Mouse (Mus musculus): ENCODE results near the gene Ngef.

Ngef gene

DNA sequence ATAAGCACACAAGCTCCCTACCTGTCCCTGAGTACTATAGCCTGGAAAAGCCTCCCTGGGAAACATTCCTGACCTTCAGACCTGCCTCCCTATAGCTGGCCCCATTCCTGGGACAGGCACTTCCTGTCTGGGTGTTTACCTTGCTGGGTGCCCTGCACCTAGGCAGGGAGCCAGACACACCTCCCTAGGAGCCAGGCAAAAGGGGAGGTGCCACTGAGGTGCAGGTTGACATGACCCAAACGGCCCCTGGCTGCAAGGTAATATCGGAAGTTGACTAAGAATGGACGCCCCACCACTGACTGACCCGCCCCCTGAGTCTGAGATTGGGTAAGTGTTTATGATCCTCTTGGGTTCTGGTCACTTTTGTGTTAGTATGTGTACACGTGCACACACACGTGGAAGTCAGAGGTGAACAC lies at the start of gene Ngef:
TSS of gene Ngef (minus strand) at position 71 of the 416 bp plus-strand sequence.
- peak; percentile 90 to 97 for DNase-seq

DNA sequence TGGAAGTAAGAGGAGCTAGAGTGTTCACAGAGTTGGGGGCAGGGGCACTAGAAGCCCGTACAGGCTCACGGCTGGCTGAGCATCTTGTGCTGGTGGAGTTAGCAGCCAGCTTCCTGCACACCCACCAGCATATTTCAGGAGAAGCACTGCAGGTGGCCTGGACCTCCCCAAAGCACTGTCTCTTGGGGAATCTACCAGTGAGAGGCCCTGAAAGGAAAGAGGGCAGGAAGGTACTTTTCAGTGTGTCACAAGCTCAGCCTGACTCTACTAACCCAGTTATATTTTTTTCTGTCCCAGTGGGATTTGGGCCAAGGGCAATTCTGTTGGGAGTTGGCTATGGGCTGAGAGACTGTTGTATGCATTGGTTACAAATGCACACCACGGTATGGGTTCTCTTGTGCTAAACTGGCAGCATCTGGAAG lies 48.2 kb upstream of the Ngef start:
- no peak for DNase-seq

DNA sequence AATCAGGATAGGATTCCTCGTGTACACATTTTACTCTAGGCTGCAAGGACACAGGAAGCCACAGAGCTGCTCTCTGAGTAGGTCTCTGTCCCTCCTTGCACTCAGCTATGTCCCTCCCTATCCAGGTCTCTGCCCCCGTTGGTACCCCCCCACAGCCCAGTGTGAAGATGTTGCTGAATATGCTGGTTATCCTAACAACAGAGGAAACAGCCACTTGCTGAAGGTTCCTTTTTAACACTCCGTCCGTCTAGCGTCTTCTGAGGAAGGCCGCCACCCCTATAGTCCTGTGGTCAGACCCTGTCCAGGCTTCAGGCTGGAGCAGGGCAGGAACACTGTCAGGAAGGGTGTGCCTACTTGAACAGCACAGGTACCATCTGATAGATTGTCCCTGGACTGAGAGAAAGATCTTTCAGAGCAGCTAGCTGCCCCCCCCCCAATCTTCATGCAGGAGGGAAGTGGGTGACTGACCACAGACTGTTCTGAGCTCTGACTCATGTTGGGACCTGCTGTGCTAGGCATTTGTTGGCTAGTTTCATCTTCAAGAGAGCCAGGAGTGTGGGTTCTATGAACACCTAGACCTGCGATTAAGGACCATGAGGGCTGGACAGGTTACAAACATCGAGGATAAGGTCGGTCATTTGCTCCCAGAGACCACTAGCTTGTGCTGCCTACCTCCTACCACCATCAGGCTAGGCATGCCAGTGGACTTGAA lies 47.6 kb upstream of the Ngef start:
- no peak for DNase-seq

DNA sequence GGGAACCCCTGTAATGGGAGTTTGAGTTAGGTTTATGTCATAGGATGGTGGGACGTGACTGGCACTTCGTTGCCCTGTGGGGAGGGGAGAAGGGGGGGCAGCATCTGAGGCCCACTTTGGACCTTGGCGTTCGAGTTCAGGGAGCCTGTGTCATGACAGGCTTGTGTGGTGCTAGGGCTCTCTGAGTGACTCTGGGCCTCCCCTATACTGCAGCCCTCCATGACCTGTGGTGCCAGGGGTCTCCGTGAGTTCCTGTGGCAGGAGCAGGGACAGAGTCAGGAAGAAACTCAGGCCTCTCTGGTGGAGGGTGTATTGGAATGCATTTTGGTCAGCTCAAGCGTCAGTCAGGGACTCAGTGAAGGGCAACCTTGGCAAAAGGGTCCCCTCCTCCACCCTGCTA lies 47.0 kb upstream of the Ngef start:
- no peak for DNase-seq

DNA sequence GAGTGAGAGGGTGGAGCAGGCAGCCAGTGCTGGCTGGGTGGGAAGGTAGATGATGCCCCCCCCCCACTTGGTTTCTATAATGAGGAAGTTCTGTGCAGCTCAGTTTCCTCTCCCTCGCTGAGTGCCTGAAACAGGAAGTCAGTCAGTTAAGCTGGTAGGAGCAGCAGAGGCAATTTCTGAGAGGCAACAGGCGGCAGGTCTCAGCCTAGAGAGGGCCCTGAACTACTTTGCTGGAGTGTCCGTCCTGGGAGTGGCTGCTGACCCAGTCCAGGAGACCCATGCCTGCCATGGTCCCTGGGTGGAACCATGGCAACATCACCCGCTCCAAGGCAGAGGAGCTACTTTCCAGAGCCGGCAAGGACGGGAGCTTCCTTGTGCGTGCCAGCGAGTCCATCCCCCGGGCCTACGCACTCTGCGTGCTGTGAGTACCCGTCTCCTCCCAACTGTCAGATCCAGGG lies 46.6 kb upstream of the Ngef start, which contains the start of gene Inpp5d:
TSS of gene Inpp5d (plus strand) at position 102 of the 458 bp plus-strand sequence.
- peak; percentile 27 to 64 for DNase-seq

DNA sequence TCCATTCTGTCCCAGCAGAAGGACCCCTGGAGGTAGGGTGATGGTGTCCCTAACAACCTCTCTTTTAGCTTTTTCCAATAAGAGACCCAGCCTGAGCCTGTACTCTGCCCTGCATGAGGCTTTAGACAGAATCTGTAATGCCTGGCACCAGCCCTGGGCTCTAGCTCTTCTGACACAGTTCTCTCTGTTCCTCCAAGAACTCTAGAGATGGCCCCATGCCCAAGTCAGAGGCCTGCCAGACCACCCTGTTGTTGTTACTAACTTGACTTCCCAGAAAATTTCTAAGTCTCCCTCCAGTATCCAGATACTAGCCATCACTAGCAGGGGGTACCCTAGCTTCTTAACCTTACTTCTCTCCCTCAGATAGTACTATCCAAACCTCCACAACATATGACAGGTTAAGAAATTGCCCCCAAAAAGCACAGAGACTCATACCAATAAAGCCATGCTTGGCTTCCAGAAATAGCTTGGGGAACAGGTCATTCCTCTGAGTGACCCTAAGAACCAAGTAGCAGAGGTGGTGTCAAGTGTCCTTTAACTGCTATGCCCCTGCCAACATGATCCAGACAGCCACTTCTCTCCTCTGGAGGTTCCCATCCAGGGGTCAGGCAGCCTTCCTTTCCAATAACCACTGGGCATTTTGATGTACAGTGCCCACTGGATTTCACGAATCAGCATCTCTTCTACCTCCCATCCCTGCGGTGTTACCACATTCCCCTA lies 41.1 kb upstream of the Ngef start:
- DNase-seq: no peak

DNA sequence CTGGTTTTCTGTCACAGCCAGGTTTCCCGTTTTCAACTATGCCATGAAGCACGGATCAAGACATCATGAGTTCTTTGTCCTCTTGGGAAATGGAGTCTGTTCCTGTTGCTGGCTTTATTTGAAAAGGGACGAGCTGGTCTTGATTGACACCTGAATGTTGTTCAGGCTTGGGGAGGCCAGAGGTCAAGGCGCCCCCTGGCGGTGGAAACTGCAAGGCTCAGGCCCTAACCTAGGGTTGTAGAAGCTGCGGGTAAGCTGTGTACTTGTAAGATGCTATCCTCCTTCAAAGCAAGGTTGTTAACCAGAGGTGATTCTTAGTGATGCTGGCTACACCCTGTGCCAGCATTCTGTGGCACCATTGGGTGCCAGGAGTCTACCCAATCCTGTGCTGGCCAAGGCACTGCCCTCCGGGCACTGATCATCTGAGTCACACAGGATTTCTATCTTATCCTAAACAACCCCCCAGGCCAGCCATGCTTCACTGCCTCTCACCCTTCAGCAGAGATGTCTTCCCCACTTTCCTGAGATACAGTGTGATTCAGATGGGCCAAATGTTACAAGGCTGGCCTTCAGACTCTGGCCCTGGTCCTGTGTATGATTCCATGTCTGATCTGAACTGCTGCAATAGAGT lies 34.9 kb upstream of the Ngef start:
- peak; percentile 69 to 87 for DNase-seq

DNA sequence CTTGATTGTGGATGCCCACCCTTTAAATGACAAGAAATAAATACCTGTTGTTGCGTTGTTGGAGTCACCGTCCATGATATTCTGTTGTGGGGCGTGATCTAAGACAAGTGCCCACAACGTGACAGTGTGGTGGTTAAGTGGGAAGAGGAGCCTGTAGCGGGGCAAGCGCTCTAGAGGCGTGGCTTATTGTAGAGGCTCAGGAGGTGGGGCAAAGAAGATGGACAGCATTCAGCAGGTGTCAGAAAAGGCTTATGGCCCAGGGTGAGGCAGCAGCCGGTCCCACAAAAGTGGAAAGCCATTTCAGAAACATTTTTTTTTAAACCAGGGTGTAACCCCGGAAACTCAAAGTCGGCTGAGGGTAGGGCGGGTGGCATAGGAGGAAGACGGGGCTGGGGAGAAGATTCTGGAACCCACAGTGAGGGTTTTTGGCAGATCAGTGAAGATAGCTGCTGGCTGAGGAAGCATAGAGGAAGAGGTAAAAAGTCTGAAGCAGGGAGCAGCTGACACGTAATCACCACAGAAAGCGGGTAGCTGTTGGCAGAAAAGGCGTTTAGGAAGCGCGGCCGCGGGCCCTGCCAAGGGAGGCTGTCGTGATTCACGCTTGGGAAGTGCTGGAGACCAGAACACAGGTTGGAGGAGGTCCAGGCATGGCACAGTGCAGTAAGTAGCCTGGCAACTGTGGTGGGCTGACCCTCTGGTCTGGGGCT lies 33.9 kb upstream of the Ngef start:
- DNase-seq: peak; percentile 37 to 60

DNA sequence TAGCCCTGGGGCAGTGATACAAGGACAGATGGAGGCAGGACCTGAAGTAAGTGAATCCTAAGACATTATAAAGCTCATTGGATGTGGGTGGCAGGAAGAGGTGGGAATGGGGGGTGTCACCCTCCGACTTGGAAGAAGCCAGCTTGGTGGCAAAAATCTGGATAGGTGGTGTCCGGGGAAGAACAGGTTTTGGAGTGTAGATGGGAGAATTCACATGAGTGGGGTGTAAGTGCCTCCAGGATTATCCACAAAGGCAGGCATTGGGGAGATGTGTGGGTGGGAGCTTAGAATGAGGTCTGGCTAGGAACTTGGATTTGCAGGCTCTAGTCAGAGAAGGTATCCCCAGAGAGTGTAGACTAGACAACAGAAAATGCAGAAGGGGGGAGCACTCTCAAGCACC lies 31.6 kb upstream of the Ngef start:
- no peak for DNase-seq

DNA sequence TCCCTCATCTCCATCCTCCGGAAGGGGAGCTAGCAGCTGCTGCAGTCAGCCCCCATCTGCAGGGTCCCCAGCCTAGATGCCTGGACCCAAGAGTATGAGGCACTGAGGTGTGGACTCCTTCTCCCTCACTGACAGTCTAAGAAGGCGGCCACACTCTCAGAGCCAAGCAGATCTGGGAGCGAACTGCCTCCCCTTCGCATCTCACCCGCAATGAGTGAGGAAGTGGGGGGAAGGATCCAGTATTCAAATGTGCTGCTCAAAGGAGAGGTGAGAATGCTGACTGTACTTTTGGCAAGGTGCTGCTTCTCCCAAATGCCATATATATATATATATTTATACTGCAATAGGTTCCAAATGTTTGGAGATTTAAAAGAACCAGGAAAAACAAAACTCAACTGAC lies 29.7 kb upstream of the Ngef start:
- no peak for DNase-seq

DNA sequence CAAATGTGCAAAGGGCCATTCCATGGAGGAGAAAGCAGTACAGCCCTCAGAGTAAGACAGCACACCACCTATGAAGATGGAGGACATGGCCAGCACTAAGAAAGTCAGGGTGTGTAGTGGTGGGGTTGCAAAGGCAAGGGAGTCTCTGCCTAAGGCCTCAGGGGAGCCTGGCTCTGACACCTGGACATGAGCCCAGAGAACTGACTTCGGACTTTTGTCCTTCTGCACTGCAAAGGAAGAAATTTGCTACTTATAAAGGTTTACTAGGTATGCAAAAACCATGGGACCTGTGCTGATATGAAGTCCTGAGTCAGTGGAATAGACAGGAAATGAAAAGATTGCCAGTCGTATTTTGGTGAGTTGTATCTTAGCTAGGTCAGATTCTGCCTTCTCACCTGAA lies 28.1 kb upstream of the Ngef start:
- DNase-seq: peak in 1 of 2 experiments; percentile 39

DNA sequence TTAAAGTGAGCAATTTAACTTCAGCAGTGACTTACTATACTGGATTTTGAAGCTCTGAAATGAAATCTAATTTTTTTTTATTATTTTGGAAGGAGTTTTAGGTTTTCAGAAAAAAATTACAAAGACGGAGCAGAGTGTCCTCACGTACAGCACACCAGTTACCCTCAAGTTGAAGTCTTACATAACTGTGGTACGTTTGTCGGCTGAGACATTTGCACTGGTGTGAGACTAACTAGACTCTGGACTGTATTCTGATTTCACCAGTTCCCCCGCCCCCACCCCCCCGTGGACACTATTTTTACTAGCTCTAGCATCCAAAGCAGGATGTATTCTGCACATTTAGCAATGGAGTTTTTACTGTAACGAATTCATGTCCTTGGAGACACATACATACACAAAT lies 26.9 kb upstream of the Ngef start:
- peak; percentile 14 to 56 for DNase-seq

DNA sequence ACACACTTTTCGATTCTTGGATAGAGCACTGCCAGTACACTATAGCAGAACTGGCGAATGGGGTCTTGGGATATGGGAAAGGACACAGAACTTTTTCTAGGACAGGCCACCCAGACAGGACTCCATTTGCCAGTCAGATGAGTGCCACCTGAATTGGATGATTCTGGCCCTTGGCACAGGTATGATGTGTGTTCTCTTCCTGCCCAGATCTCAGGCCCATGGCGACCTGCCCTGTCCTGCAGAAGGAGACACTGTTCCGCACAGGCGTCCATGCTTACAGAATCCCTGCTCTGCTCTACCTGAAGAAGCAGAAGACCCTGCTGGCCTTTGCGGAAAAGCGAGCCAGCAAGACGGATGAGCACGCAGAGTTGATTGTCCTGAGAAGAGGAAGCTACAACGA lies 21.0 kb upstream of the Ngef start:
- DNase-seq: no peak

DNA sequence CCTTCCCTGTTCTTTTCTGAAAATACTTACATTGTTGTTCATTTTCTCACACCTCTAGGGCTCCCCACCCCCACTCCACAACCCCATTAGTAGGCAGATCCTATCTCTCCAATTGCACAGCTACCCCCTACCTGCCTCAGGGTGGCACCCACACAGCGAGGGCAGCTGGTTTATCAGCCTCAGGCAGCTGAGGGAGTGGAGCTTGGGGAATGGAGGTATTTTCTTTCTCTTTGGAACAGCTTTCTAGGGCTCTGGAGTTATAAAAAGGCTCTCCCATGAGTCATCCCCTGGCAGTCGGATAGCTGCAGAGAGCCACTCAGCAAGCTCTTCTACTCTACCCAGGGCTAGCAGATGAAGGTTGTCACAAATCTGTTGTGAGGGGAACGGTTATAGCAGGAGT lies 20.6 kb upstream of the Ngef start:
- DNase-seq: no peak

DNA sequence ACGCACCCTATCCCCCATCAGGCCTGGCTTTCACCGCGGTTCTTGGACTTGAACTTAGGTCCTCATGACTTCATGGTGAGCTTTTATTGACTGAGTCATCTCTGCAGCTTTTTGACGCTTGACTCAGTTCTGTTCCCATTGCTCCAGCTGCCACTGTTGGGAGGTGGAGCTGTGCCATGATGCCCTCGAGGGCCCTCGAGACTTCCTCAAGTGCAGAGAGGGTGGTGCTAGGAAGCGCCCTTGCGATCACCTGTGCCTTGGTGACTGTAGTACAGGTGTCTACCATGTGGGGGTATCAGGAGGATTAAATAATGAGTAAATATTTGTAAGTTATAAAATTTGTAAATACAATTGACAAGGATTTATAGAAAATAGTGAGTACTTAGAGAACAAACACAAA lies 16.3 kb upstream of the Ngef start:
- DNase-seq: no peak

DNA sequence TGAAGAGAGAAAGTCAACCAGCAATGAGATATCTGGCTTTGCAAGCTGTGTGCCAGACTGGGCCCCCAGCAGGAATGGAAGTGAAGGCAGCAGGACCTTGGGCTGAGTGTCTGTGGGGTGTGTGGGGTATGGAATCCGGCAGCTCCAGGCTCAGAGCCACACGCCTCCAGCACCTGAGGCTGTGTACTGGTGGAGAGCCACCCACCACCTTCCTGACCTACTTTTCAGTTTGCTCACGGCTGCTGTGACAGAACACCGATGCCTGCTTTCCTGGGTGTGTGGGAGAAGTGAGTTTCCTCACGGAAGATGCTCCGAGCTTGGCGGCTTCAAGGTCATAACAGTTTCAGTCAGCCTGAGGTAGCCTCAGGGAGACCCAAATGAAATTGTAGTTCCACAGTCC lies 15.5 kb upstream of the Ngef start:
- DNase-seq: no peak

DNA sequence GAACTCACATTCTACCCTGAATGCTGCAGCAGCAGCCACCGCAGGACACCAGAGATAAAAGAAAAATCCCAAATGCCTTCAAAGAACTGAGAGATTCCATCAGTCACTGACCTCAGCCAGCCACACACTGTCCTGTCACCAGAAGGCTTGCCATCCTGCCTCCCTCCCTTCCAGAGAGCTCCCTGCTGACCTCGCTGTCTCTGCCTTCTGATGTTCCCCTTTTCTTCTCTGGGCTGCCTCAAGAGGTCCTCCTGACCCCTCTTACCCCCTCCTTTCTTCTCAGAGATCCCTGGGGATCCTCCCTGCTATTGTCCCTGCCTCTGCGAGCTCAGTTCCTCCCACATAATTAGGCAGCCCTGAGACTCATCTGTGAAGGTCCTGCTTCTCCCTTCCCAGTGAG lies 7.2 kb upstream of the Ngef start:
- no peak for DNase-seq

DNA sequence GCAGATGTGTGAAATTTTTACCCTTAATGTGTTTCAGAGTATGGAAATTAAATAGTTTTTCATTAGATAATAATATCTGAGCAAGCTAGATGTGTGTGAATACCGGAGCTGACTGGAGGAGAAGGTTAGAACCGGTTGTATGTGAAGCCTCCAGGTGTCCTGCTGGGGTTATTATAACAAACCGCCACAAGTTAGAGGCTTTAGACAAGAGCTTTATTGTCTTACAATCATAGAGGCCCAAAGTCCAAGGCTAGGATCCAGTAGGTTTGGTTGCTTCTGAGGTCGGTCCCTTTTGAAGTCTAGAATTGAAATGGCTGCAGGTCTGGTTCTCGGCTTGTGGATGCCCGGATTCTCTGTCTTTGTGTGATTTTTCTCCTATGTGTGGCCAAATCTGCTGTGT lies 5.3 kb upstream of the Ngef start:
- no peak for DNase-seq

DNA sequence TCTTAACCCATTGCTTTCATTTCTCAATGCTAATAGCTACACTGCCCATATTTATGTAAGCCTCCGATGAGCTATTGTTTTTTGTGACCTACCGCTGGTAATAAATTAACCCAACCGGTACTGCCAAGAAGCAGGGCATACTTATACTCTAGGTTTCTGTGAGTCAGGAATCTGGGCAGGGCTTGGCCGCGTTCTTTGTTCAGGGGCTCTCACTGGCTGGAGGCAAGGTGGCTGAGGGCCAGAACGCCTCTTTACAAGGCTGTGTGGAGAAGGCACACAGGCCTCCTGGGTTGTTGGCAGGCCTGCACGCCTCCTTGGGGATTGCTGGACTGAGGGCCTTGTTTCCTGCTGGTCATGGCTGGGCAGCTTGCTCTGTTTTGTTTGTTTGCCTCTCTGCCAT lies 1.1 kb upstream of the Ngef start:
- DNase-seq: peak; percentile 95 to 99

DNA sequence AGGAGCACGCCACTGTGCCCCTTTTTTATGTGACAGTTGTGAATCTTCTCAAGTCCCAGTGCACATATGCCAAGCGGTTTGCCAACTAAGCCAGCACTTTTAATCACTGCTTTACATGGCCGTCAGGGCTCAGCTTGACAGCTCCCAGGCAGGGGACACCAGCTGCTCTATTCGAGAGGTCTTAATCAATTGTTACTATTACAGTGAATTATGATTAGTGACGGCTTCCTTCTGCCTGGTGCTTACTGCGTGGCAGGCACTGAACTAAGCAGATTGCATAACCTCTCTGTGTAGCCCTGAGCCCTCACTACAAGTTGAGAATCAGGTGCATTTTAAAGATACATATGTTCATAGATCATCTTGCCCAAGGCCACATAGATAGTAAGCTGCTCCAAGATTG lies 683 bp upstream of the Ngef start:
- peak in 1 of 2 experiments; percentile 17 for DNase-seq

DNA sequence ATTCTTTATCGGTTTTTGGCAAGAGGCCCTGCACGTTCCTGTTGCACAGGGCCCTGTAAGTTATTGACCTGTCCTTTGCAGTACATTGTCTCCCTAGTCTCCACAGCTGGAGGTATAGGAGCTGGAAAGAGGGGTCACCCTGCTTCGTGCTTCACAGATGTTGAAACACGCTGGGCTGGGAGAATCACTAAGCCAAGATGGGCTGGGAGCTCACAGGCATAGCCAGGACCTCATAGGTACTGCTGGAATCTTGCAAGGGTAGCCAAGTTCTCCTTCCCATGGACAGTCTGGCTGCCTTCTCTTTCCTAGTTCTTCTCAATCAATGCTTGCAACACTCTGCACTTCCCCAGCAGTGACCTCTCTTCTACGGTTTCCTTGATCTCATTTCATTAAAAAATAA lies 409 bp downstream of the Ngef start:
- peak in 1 of 2 experiments; percentile 25 for DNase-seq

DNA sequence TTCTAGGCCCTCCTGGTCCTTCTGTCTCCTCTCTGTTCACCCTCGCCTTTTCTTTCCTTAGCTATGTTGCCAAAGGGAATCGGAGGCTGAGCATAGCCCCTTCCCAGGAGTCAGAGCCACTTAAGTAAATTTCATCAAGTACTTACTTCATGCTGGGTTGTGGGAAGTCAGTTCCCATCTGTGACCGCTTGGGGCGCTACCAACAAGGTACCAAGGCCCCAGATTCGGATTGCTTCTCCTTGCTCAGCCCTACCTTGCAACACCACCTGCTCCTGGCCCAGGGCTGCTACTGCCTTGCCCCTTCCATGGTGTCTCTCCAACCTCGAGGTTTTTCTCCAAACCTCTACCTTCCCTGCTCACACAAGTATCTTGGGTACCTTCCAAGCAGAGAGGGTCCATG lies 5.3 kb downstream of the Ngef start:
- DNase-seq: peak in 1 of 2 experiments; percentile 44

DNA sequence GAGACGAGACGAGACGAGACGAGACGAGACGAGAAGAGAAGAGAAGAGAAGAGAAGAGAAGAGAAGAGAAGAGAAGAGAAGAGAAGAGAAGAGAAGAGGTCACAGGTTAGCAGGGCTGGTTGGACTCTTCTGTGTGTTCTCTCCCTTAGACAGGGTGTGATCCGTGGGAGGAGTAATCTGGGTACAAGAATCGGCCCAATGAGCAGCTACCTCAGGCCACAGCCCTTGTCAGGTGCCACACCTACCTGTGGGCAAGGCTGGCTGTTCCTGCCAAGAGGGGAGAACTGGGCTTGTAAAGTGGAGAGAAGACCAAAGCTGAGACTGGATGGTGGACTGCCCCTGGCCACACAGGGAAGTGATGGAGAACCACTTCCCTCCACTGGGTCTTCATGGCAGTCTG lies 7.9 kb downstream of the Ngef start:
- no peak for DNase-seq

Data from kidney, postnatal 25 days (tissue).